Mouse (Mus musculus) kidney, embryonic 15.5 days (tissue): ENCODE data around the gene Zfp617. TPM values are rescaled to one million over a fixed set of nuclear protein-coding genes. Genes with fewer than 3 reads are reported as not detected.
"Not testable (repeated sequence)": the region's sequence is repeated elsewhere in the genome, so short reads cannot be mapped to it uniquely, and the experiment has no call there.

Source experiments
- ATAC-seq: fragments of 200-750 bp; cut with Nextera tagmentation; replicated peaks from 2 replicates; pipeline ENCODE4 v1.8.0; 2017; ENCODE audit warnings: moderate TSS enrichment; ENCODE audit not compliant: low FRiP score
- H3K27ac ChIP-seq: fragments of 300-500 bp; sonication (generic); 2 replicates; pipeline ENCODE4 v1.5.1; 2015; ENCODE audit warnings: mild to moderate bottlenecking, inconsistent platforms
- H3K27me3 ChIP-seq: fragments of 300-500 bp; sonication (generic); 2 replicates; pipeline ENCODE4 v1.6.1; 2015; ENCODE audit warnings: inconsistent platforms
- H3K36me3 ChIP-seq: fragments of 300-500 bp; sonication (generic); 2 replicates; pipeline ENCODE4 v1.6.1; 2015; ENCODE audit warnings: inconsistent platforms
- H3K4me1 ChIP-seq: fragments of 300-500 bp; sonication (generic); 2 replicates; pipeline ENCODE4 v1.6.1; 2015; ENCODE audit warnings: inconsistent platforms
- H3K4me2 ChIP-seq: fragments of 300-500 bp; sonication (generic); 2 replicates; pipeline ENCODE4 v1.6.1; 2015; ENCODE audit warnings: moderate library complexity, mild to moderate bottlenecking, inconsistent platforms
- H3K4me3 ChIP-seq: fragments of 300-500 bp; sonication (generic); replicated peaks from 2 replicates; pipeline ENCODE4 v1.5.1; 2015; ENCODE audit warnings: mild to moderate bottlenecking, inconsistent platforms
- H3K9ac ChIP-seq: fragments of 300-500 bp; sonication (generic); 2 replicates; pipeline ENCODE4 v1.6.1; 2015; ENCODE audit warnings: mild to moderate bottlenecking, inconsistent platforms
- H3K9me3 ChIP-seq: fragments of 300-500 bp; sonication (generic); replicated peaks from 2 replicates; pipeline ENCODE4 v1.6.1; 2016; ENCODE audit warnings: inconsistent platforms
- WGBS: fragments of 180-500 bp; shearing (Covaris S2); methylation state at CpG from one replicate; pipeline ENCODE4 v1.1.7; 2015; ENCODE audit warnings: mixed read lengths; 5-methylcytosine and 5-hydroxymethylcytosine counted together
- polyA plus RNA-seq: library from polyadenylated mRNA; unstranded; fragments of >200 nt; fragmentation: Nextera tagmentation; extraction: Ambion mirVana; gene quantifications from 2 replicates; pipeline ENCODE4 v1.2.1, GENCODE M21; 2015

Gene Zfp617
- polyA plus RNA-seq = 24.8 and 26.1 TPM in 2 replicates

DNA sequence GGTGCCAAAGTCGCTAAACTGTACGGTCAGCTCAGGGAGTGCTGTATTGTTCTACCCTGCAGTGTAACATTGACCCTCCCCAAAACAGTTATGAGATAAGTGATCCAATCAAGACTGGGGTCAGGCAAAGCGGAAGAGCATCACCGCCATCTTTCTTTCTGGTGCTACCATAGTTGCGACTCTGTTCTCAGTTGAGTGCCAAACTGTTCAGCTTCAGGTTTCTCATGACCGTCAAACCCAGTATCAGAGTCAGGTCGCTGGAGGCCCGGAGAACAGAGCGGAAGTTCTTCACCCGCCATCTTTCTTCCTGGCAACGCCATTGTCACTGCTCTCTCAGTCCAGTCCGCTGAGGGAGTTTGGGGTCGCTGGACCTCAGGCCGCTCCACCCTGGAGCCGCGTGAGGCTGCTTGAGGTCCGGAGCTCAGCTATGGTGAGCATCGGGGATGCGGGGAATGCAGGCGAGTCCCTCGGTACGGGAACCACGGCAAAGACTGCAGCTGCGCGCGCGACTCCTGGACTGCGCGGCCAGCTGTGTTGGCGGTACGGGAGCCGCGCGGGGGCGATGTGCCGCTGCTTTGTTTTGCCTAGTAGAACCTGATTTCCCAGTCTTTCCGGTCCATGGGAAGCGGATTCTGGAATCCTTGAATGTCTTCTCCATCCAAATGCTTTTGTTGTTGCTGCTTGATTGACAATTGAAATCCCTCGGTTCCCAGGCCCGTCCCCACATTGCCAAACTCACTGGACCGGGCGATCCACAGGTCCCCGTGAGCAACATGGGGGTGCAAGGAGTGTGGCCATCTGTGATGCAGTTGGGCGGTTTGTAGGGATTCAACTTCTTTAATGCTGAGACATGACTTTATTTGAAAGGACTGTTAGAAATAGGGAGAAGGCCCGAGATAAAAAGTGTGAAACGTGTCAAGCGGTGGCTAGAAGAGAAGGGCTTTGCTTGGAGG lies at the start of gene Zfp617, which contains the start of gene Zfp882:
Zfp617 (plus strand) TSS at position 327 of the 953 bp plus-strand sequence.
Zfp882 (plus strand) TSS at position 300 of the 953 bp plus-strand sequence.
- H3K27ac ChIP-seq = peak within 1 kb of the TSS; percentile 98
- WGBS = 5% methylated on average over 47 of the region's 47 CpGs
- no peaks in the 10 kb centered on the region for H3K27me3 ChIP-seq
- no peaks in the 10 kb centered on the region for H3K9me3 ChIP-seq
- no peaks in the 10 kb centered on the region for H3K4me1 ChIP-seq
- H3K4me3 ChIP-seq = peak within 1 kb of the TSS; percentile 73
- H3K9ac ChIP-seq = peak within 1 kb of the TSS; percentile 69
- peak; percentile 96 for ATAC-seq
- H3K4me2 ChIP-seq = peak within 1 kb of the TSS; percentile 63
- H3K36me3 ChIP-seq = peaks cover 3% of the 10 kb centered on the region

- 75% methylated on average over 1 of the region's 1 CpGs for WGBS
- not testable (repeated sequence) for H3K9ac ChIP-seq
Measured at GRCm38 (mm10) chr8:71861551-71861950, 46.9 kb upstream of the Zfp617 start.

DNA sequence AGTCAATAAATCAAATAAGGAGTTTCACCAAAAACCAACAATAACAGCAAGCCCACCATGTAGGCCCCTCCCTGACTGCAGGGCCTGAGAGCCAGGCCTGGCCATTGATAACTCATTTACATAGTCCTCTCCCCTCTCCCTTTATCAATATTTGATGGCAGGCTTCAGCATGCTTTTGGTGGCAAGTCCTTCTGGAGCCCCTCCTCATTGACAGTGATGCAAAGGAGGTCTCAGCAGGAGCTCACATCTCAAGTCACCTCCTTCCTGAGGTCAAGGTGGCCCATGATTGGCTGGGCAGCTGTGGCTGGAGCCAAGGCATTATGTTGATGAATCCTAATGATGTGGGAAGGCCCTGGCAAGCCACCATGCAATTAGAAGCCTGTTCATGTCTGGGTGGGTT lies 46.4 kb upstream of the Zfp617 start:
- not testable (repeated sequence) for ATAC-seq, H3K9ac ChIP-seq

More at GRCm38 (mm10) chr8:71861551-71861950, 46.9 kb upstream of the Zfp617 start:
- H3K4me1 ChIP-seq, H3K27ac ChIP-seq, H3K9me3 ChIP-seq, H3K4me2 ChIP-seq, H3K36me3 ChIP-seq, H3K27me3 ChIP-seq, ATAC-seq, H3K4me3 ChIP-seq: not testable (repeated sequence)

GRCm38 (mm10) chr8:71881618-71882274 lies 26.7 kb upstream of the Zfp617 start, which contains the start of gene Zfp709:
TSS of gene Zfp709 (plus strand) at chr8:71882019.
- peak within 1 kb of the TSS; percentile 80 for H3K4me2 ChIP-seq
- peak within 1 kb of the TSS; percentile 70 for H3K27ac ChIP-seq
- peaks cover 22% of the 10 kb centered on the region for H3K36me3 ChIP-seq
- peaks cover 5% of the 10 kb centered on the region for H3K4me1 ChIP-seq
- 6% methylated on average over 45 of the region's 45 CpGs for WGBS
- peak within 1 kb of the TSS; percentile 68 for H3K9ac ChIP-seq
- H3K27me3 ChIP-seq = peaks cover 4% of the 10 kb centered on the region; the same call in 1 of the 2 replicates
- peak; percentile 95 for ATAC-seq
- H3K9me3 ChIP-seq = peaks cover 22% of the 10 kb centered on the region
- peak within 1 kb of the TSS; percentile 62 for H3K4me3 ChIP-seq

More for the DNA sequence above, 46.4 kb upstream of the Zfp617 start:
- H3K27ac ChIP-seq, H3K4me1 ChIP-seq, H3K27me3 ChIP-seq, H3K4me2 ChIP-seq, H3K36me3 ChIP-seq, H3K9me3 ChIP-seq, H3K4me3 ChIP-seq: not testable (repeated sequence)

GRCm38 (mm10) chr8:71900666-71901065 lies 7.8 kb upstream of the Zfp617 start:
- H3K27me3 ChIP-seq, H3K36me3 ChIP-seq, H3K9ac ChIP-seq, H3K27ac ChIP-seq, H3K4me3 ChIP-seq, H3K9me3 ChIP-seq, H3K4me2 ChIP-seq, H3K4me1 ChIP-seq: not testable (repeated sequence)
- WGBS = 47% methylated on average over 11 of the region's 11 CpGs
- ATAC-seq = peak; percentile 56; the same call in 1 of the 2 replicates

- not testable (repeated sequence) for H3K4me3 ChIP-seq, H3K27ac ChIP-seq, H3K27me3 ChIP-seq, H3K9me3 ChIP-seq, H3K36me3 ChIP-seq, ATAC-seq, H3K4me2 ChIP-seq, H3K4me1 ChIP-seq, H3K9ac ChIP-seq
- WGBS = 69% methylated on average over 1 of the region's 1 CpGs
Measured at GRCm38 (mm10) chr8:71903084-71903483, 5.4 kb upstream of the Zfp617 start.

DNA sequence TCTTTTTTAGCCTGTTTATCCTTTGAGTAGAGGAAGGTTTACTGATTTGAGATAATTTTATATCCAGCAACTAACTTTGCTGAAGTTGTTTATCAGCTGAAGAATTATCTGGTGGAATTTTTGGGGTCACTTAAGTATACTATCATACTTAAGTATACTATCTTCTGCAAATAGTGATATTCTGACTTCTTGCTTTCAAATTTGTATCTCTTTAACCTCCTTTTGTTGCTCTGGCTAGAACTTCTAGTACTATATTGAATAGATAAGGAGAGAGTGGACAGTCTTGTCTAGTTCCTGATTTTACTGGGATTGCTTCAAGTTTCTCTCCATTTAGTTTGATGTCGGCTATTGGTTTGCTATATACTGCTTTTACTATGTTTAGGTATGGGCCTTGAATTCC lies 1.6 kb upstream of the Zfp617 start:
- Histone ChIP-seq H3K4me1 (no peaks in the 10 kb centered on the region), H3K27ac (no peak overlapping the region), H3K9ac (no peak overlapping the region), H3K4me2 (no peak overlapping the region), H3K36me3 (no peaks in the 10 kb centered on the region), H3K27me3 (no peaks in the 10 kb centered on the region), H3K4me3 (no peak overlapping the region), H3K9me3 (no peaks in the 10 kb centered on the region)
- ATAC-seq = no peak
- 94% methylated on average over 1 of the region's 1 CpGs for WGBS

GRCm38 (mm10) chr8:71907798-71908257 lies 607 bp upstream of the Zfp617 start:
- Histone ChIP-seq H3K4me2 (peak overlapping the region; percentile 63), H3K27ac (peak overlapping the region; percentile 98), H3K9ac (no peak overlapping the region), H3K9me3 (no peaks in the 10 kb centered on the region), H3K4me1 (no peaks in the 10 kb centered on the region), H3K4me3 (peak overlapping the region; percentile 73), H3K36me3 (no peaks in the 10 kb centered on the region), H3K27me3 (no peaks in the 10 kb centered on the region)
- 92% methylated on average over 5 of the region's 5 CpGs for WGBS
- no peak for ATAC-seq

GRCm38 (mm10) chr8:71912286-71912685 lies 3.9 kb downstream of the Zfp617 start:
- Histone ChIP-seq H3K4me1 (no peaks in the 10 kb centered on the region), H3K27ac (no peak overlapping the region), H3K4me2 (no peak overlapping the region), H3K36me3 (peaks cover 36% of the 10 kb centered on the region), H3K9ac (no peak overlapping the region), H3K4me3 (no peak overlapping the region), H3K9me3 (no peaks in the 10 kb centered on the region), H3K27me3 (no peaks in the 10 kb centered on the region)
- ATAC-seq = no peak
- 93% methylated on average over 2 of the region's 2 CpGs for WGBS

- peak overlapping the region; percentile 63 for H3K4me3 ChIP-seq
Measured at GRCm38 (mm10) chr8:71922567-71923401, 14.3 kb downstream of the Zfp617 start.

DNA sequence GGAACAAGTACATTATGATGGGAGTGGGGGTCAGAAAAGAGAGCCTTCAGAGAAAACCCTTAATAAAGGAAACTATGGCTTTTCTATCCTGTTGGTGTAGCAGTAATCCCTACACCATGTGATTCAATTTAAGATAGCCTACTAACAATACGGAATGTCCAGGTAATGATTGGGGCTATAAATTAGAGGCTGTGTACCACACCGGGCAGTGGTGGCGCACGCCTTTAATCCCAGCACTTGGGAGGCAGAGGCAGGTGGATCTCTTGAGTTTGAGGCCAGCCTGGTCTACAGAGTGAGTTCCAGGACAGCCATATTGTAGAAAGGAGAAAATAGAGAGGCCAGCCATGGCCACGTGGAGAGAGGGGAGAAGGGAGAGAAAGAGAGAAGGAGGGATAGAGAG lies 17.4 kb downstream of the Zfp617 start:
- H3K27ac ChIP-seq = no peak overlapping the region
- peaks cover 27% of the 10 kb centered on the region for H3K36me3 ChIP-seq
- no peak overlapping the region for H3K4me2 ChIP-seq
- 96% methylated on average over 5 of the region's 5 CpGs for WGBS
- ATAC-seq = no peak
- H3K9me3 ChIP-seq = no peaks in the 10 kb centered on the region
- H3K9ac ChIP-seq = no peak overlapping the region
- H3K4me1 ChIP-seq = peaks cover 6% of the 10 kb centered on the region; the same call in 1 of the 2 replicates
- no peaks in the 10 kb centered on the region for H3K27me3 ChIP-seq
- no peak overlapping the region for H3K4me3 ChIP-seq

More at GRCm38 (mm10) chr8:71922567-71923401, 14.3 kb downstream of the Zfp617 start:
- peak overlapping the region; percentile 98 for H3K27ac ChIP-seq
- H3K4me2 ChIP-seq = peak overlapping the region; percentile 64
- H3K27me3 ChIP-seq = no peaks in the 10 kb centered on the region
- H3K9me3 ChIP-seq = no peaks in the 10 kb centered on the region
- peaks cover 3% of the 10 kb centered on the region for H3K36me3 ChIP-seq
- peaks cover 6% of the 10 kb centered on the region; the same call in 1 of the 2 replicates for H3K4me1 ChIP-seq
- WGBS = under 1% methylated on average over 57 of the region's 57 CpGs
- peak overlapping the region; percentile 81 for H3K9ac ChIP-seq
- ATAC-seq = peak; percentile 100
